Mouse (Mus musculus): ENCODE measurements around the gene Clec14a.
"Not testable (repeated sequence)": the region's sequence is repeated elsewhere in the genome, so short reads cannot be mapped to it uniquely, and the experiment has no call there.

Gene Clec14a

GRCm38 (mm10) chr12:58268563-58269501, at the start of gene Clec14a:
Gene Clec14a (minus strand): TSS chr12:58269290.
- DNase-seq (ENCODE audit: low spot score): peak; percentile 76

GRCm38 (mm10) chr12:58307835-58308234, 38.7 kb upstream of the Clec14a start:
- no peak for DNase-seq (ENCODE audit: low spot score)

GRCm38 (mm10) chr12:58306402-58306801, 37.3 kb upstream of the Clec14a start:
- DNase-seq (ENCODE audit: low spot score): not testable (repeated sequence)

- DNase-seq (ENCODE audit: low spot score): no peak
These were observed 36.5 kb upstream of the Clec14a start for GRCm38 (mm10) chr12:58305567-58305966.

GRCm38 (mm10) chr12:58296980-58297379, 27.9 kb upstream of the Clec14a start:
- DNase-seq (ENCODE audit: low spot score): no peak

GRCm38 (mm10) chr12:58285912-58286311, 16.8 kb upstream of the Clec14a start:
- no peak for DNase-seq (ENCODE audit: low spot score)

- no peak for DNase-seq (ENCODE audit: low spot score)
These were observed 1.4 kb upstream of the Clec14a start for GRCm38 (mm10) chr12:58270520-58270919.

GRCm38 (mm10) chr12:58269505-58269904, 415 bp upstream of the Clec14a start:
- no peak for DNase-seq (ENCODE audit: low spot score)

GRCm38 (mm10) chr12:58268186-58268562, 916 bp downstream of the Clec14a start:
- peak; percentile 49 for DNase-seq (ENCODE audit: low spot score)

- no peak for DNase-seq (ENCODE audit: low spot score)
These were observed 1.3 kb downstream of the Clec14a start for GRCm38 (mm10) chr12:58267779-58268178.

- no peak for DNase-seq (ENCODE audit: low spot score)
These were observed 17.2 kb downstream of the Clec14a start for GRCm38 (mm10) chr12:58251901-58252300.

- no peak for DNase-seq (ENCODE audit: low spot score)
These were observed 36.6 kb downstream of the Clec14a start for GRCm38 (mm10) chr12:58232489-58232888.

GRCm38 (mm10) chr12:58225644-58226043, 43.4 kb downstream of the Clec14a start:
- DNase-seq (ENCODE audit: low spot score): no peak

- no peak for DNase-seq (ENCODE audit: low spot score)
These were observed 50.0 kb downstream of the Clec14a start for GRCm38 (mm10) chr12:58219078-58219477.

- peak; percentile 10 for DNase-seq (ENCODE audit: low spot score)
These were observed 52.9 kb downstream of the Clec14a start for GRCm38 (mm10) chr12:58216218-58216617.
